Mouse (Mus musculus): Measurements from ENCODE around the gene Dapk1.
"Not testable (repeated sequence)": the region's sequence is repeated elsewhere in the genome, so short reads cannot be mapped to it uniquely, and the experiment has no call there.

Dapk1 gene

GRCm38 (mm10) chr13:60601436-60602415 is at the start of gene Dapk1:
TSS of gene Dapk1 (plus strand) at chr13:60601947.
- peak; percentile 88 for DNase-seq

- DNase-seq, result no peak
Observed at GRCm38 (mm10) chr13:60553326-60553725, 48.4 kb upstream of the Dapk1 start.

- no peak for DNase-seq
Observed at GRCm38 (mm10) chr13:60556476-60556875, 45.3 kb upstream of the Dapk1 start.

- no peak for DNase-seq
Observed at GRCm38 (mm10) chr13:60556911-60557310, 44.8 kb upstream of the Dapk1 start.

GRCm38 (mm10) chr13:60564303-60564702 is 37.4 kb upstream of the Dapk1 start:
- DNase-seq, result no peak

GRCm38 (mm10) chr13:60568934-60569548 is 32.7 kb upstream of the Dapk1 start:
- no peak for DNase-seq

- DNase-seq, result no peak
Observed at GRCm38 (mm10) chr13:60569549-60569941, 32.2 kb upstream of the Dapk1 start.

- no peak for DNase-seq
Observed at GRCm38 (mm10) chr13:60573541-60573940, 28.2 kb upstream of the Dapk1 start.

GRCm38 (mm10) chr13:60573971-60574370 is 27.8 kb upstream of the Dapk1 start:
- DNase-seq, result no peak

GRCm38 (mm10) chr13:60578541-60578940 is 23.2 kb upstream of the Dapk1 start:
- DNase-seq, result no peak

- DNase-seq, result no peak
Observed at GRCm38 (mm10) chr13:60594866-60595265, 6.9 kb upstream of the Dapk1 start.

- peak; percentile 37 for DNase-seq
Observed at GRCm38 (mm10) chr13:60595519-60595918, 6.2 kb upstream of the Dapk1 start.

GRCm38 (mm10) chr13:60602416-60603251 is 887 bp downstream of the Dapk1 start:
- DNase-seq, result peak; percentile 43

GRCm38 (mm10) chr13:60603252-60603562 is 1.5 kb downstream of the Dapk1 start:
- DNase-seq, result no peak

GRCm38 (mm10) chr13:60607411-60607810 is 5.7 kb downstream of the Dapk1 start:
- DNase-seq, result no peak

GRCm38 (mm10) chr13:60608411-60609046 is 6.8 kb downstream of the Dapk1 start:
- DNase-seq, result no peak

GRCm38 (mm10) chr13:60609234-60609633 is 7.5 kb downstream of the Dapk1 start:
- no peak for DNase-seq

- no peak for DNase-seq
Observed at GRCm38 (mm10) chr13:60610558-60610957, 8.8 kb downstream of the Dapk1 start.

- not testable (repeated sequence) for DNase-seq
Observed at GRCm38 (mm10) chr13:60610971-60611370, 9.2 kb downstream of the Dapk1 start.

- no peak for DNase-seq
Observed at GRCm38 (mm10) chr13:60612160-60612559, 10.4 kb downstream of the Dapk1 start.

- no peak for DNase-seq
Observed at GRCm38 (mm10) chr13:60614154-60614553, 12.4 kb downstream of the Dapk1 start.

- no peak for DNase-seq
Observed at GRCm38 (mm10) chr13:60615057-60615650, 13.4 kb downstream of the Dapk1 start.

All from lung, postnatal 10 days (tissue).